Mouse (Mus musculus) bone marrow macrophage, adult 2 months (primary cell): ENCODE measurements at regions not wholly inside any gene's neighbourhood (a gene's known extent, or its start where the extent isn't known, plus 50 kb on each side); places are given as distances from the start of the nearest gene placed in this dataset.

Experiments used
- CTCF ChIP-seq: IDR thresholded peaks from 2 replicates; pipeline ENCODE4 v1.5.1; 2012; ENCODE audit warnings: low read depth, mild to moderate bottlenecking, low read length, moderate library complexity
- POLR2A ChIP-seq: IDR thresholded peaks from 2 replicates; pipeline ENCODE4 v1.6.1; 2012; ENCODE audit warnings: mild to moderate bottlenecking, low read depth, low read length, borderline replicate concordance

GRCm38 (mm10) chr5:40929127-40929526 lies 778.8 kb downstream of the Rab28 start:
- no peak for TF ChIP-seq CTCF
- no peak for TF ChIP-seq POLR2A
